Mouse (Mus musculus) MEL (cell line): ENCODE results near the gene Sim2. TPM values are rescaled to one million over a fixed set of nuclear protein-coding genes. Genes with fewer than 3 reads are reported as not detected.

Experiments used
- DNase-seq: peaks from one replicate; pipeline ENCODE4 v3.0.0; 2011; ENCODE audit warnings: low read depth, low spot score
- H3K27ac ChIP-seq: 2 replicates; pipeline ENCODE4 v1.5.1; 2012; ENCODE audit warnings: low read depth, mild to moderate bottlenecking, control low read depth, low read length, moderate library complexity; ENCODE audit not compliant: control insufficient read depth
- H3K27me3 ChIP-seq, 2 experiments: fragments of 150-350 bp in 1 of 2; sonication (generic) in 1 of 2; 2 replicates each; pipeline ENCODE4 v1.6.1; 2012; ENCODE audit warnings: low read length in 2 of 2, mild to moderate bottlenecking in 2 of 2, improper control_type of control experiment in 1 of 2, moderate library complexity in 1 of 2; ENCODE audit not compliant: insufficient read depth in 2 of 2, control insufficient read depth in 1 of 2
- H3K36me3 ChIP-seq, 2 experiments: 2 replicates each; pipeline ENCODE4 v1.6.1; 2012 to 2014; ENCODE audit warnings: low read length in 2 of 2, improper control_type of control experiment in 1 of 2, inconsistent platforms in 1 of 2, mild to moderate bottlenecking in 1 of 2; ENCODE audit not compliant: insufficient read depth in 2 of 2, control insufficient read depth in 1 of 2
- H3K4me1 ChIP-seq, 2 experiments: fragments of 150-350 bp in 1 of 2; sonication (generic) in 1 of 2; 2 replicates each; pipeline ENCODE4 v1.6.1; 2012; ENCODE audit warnings: low read length in 2 of 2, improper control_type of control experiment in 1 of 2, mild to moderate bottlenecking in 1 of 2; ENCODE audit not compliant: insufficient read depth in 2 of 2, control insufficient read depth in 1 of 2
- H3K4me3 ChIP-seq, 2 experiments: fragments of 150-350 bp in 1 of 2; sonication (generic) in 1 of 2; 2 replicates each; pipeline ENCODE4 v1.5.1; 2012; ENCODE audit warnings: low read depth in 2 of 2, low read length in 2 of 2, mild to moderate bottlenecking in 2 of 2, moderate library complexity in 2 of 2, control low read depth in 1 of 2, improper control_type of control experiment in 1 of 2; ENCODE audit not compliant: control insufficient read depth in 1 of 2, insufficient read depth in 1 of 2
- H3K79me2 ChIP-seq: 2 replicates; pipeline ENCODE4 v1.6.1; 2012; ENCODE audit warnings: mild to moderate bottlenecking, low read length, moderate library complexity; ENCODE audit not compliant: control insufficient read depth, poor library complexity, insufficient read depth
- H3K9ac ChIP-seq: 2 replicates; pipeline ENCODE4 v1.6.1; 2012; ENCODE audit warnings: low read depth, mild to moderate bottlenecking, control low read depth, low read length, moderate library complexity; ENCODE audit not compliant: control insufficient read depth, poor library complexity, severe bottlenecking
- H3K9me3 ChIP-seq: fragments of 150-350 bp; sonication (generic); replicated peaks from 2 replicates; pipeline ENCODE4 v1.6.1; 2012; ENCODE audit warnings: mild to moderate bottlenecking, low read length, improper control_type of control experiment, moderate library complexity; ENCODE audit not compliant: insufficient read depth
- BHLHE40 ChIP-seq: IDR thresholded peaks from 2 replicates; pipeline ENCODE4 v1.6.1; 2012; ENCODE audit warnings: low read depth, mild to moderate bottlenecking, inconsistent platforms, low read length, improper control_type of control experiment, borderline replicate concordance
- CHD1 ChIP-seq: IDR thresholded peaks from 2 replicates; pipeline ENCODE4 v1.6.1; 2012; ENCODE audit warnings: low read depth, mild to moderate bottlenecking, inconsistent platforms, low read length, improper control_type of control experiment
- CHD2 ChIP-seq: IDR thresholded peaks from 2 replicates; pipeline ENCODE4 v1.6.1; 2011; ENCODE audit warnings: low read length, improper control_type of control experiment
- CTCF ChIP-seq, 3 experiments: IDR thresholded peaks in 2 of 3; conservative IDR thresholded peaks in 1 of 3; 2 replicates each; pipeline ENCODE4 v1.5.1; 2011 to 2012; ENCODE audit warnings: low read length in 3 of 3, low read depth in 2 of 3, mild to moderate bottlenecking in 2 of 3, improper control_type of control experiment in 1 of 3, inconsistent platforms in 1 of 3, mixed read lengths in 1 of 3, moderate library complexity in 1 of 3; ENCODE audit not compliant: control insufficient read depth in 1 of 3, insufficient read depth in 1 of 3, poor library complexity in 1 of 3, severe bottlenecking in 1 of 3
- E2F4 ChIP-seq: IDR thresholded peaks from 2 replicates; pipeline ENCODE4 v1.6.1; 2011; ENCODE audit warnings: low read depth, low read length, improper control_type of control experiment, borderline replicate concordance
- ELF1 ChIP-seq: IDR thresholded peaks from 2 replicates; pipeline ENCODE4 v1.6.1; 2014; ENCODE audit warnings: low read depth, mild to moderate bottlenecking, inconsistent platforms, low read length, improper control_type of control experiment, moderate library complexity
- EP300 ChIP-seq, 2 experiments: IDR thresholded peaks; 2 replicates each; pipeline ENCODE4 v1.6.1; 2011; ENCODE audit warnings: improper control_type of control experiment in 2 of 2, low read length in 2 of 2, low read depth in 1 of 2, mild to moderate bottlenecking in 1 of 2
- KAT2A ChIP-seq: conservative IDR thresholded peaks from 2 replicates; pipeline ENCODE4 v1.6.1; 2012; ENCODE audit warnings: low read depth, low read length, improper control_type of control experiment, inconsistent platforms
- MAX ChIP-seq: IDR thresholded peaks from 2 replicates; pipeline ENCODE4 v1.6.1; 2011; ENCODE audit warnings: low read length, improper control_type of control experiment
- MAZ ChIP-seq: IDR thresholded peaks from 2 replicates; pipeline ENCODE4 v1.6.1; 2012; ENCODE audit warnings: low read depth, mild to moderate bottlenecking, inconsistent platforms, low read length, improper control_type of control experiment
- MEF2A ChIP-seq: IDR thresholded peaks from 2 replicates; pipeline ENCODE4 v1.6.1; 2014; ENCODE audit warnings: low read depth, mild to moderate bottlenecking, inconsistent platforms, low read length, improper control_type of control experiment; ENCODE audit not compliant: poor library complexity, insufficient replicate concordance, severe bottlenecking; ENCODE audit errors: extremely low read depth
- MXI1 ChIP-seq: IDR thresholded peaks from 2 replicates; pipeline ENCODE4 v1.6.1; 2011; ENCODE audit warnings: mild to moderate bottlenecking, low read depth, low read length, improper control_type of control experiment
- MYB ChIP-seq: IDR thresholded peaks from 2 replicates; pipeline ENCODE4 v1.6.1; 2011; ENCODE audit warnings: mild to moderate bottlenecking, low read depth, low read length, improper control_type of control experiment
- MYC ChIP-seq: IDR thresholded peaks from 2 replicates; pipeline ENCODE4 v1.6.1; 2011; ENCODE audit warnings: low read depth, mild to moderate bottlenecking, low read length, improper control_type of control experiment, moderate library complexity
- NRF1 ChIP-seq: IDR thresholded peaks from 2 replicates; pipeline ENCODE4 v1.6.1; 2014; ENCODE audit warnings: low read depth, mild to moderate bottlenecking, inconsistent platforms, low read length, improper control_type of control experiment, moderate library complexity; ENCODE audit not compliant: poor library complexity, insufficient read depth, severe bottlenecking
- POLR2A ChIP-seq, 2 experiments: IDR thresholded peaks; 2 replicates each; pipeline ENCODE4 v1.6.1; 2011 to 2012; ENCODE audit warnings: low read length in 2 of 2, mild to moderate bottlenecking in 2 of 2, control low read depth in 1 of 2, improper control_type of control experiment in 1 of 2, low read depth in 1 of 2, moderate library complexity in 1 of 2; ENCODE audit not compliant: control insufficient read depth in 1 of 2, insufficient read depth in 1 of 2, poor library complexity in 1 of 2
- POLR2AphosphoS2 ChIP-seq: IDR thresholded peaks from 2 replicates; pipeline ENCODE4 v1.6.1; 2011; ENCODE audit warnings: low read length, improper control_type of control experiment
- RCOR1 ChIP-seq: IDR thresholded peaks from 2 replicates; pipeline ENCODE4 v1.6.1; 2012; ENCODE audit warnings: low read depth, mild to moderate bottlenecking, inconsistent platforms, low read length, improper control_type of control experiment
- SIN3A ChIP-seq: IDR thresholded peaks from 2 replicates; pipeline ENCODE4 v1.6.1; 2012; ENCODE audit warnings: low read length, improper control_type of control experiment, inconsistent platforms
- TAL1 ChIP-seq: IDR thresholded peaks from 2 replicates; pipeline ENCODE4 v1.6.1; 2012; ENCODE audit warnings: mild to moderate bottlenecking, inconsistent platforms, low read length, moderate library complexity, mixed read lengths
- UBTF ChIP-seq: IDR thresholded peaks from 2 replicates; pipeline ENCODE4 v1.6.1; 2012; ENCODE audit warnings: low read depth, mild to moderate bottlenecking, inconsistent platforms, low read length, improper control_type of control experiment, moderate library complexity, borderline replicate concordance; ENCODE audit not compliant: insufficient read depth
- ZC3H11A ChIP-seq: IDR thresholded peaks from 2 replicates; pipeline ENCODE4 v1.6.1; 2012; ENCODE audit warnings: low read depth, mild to moderate bottlenecking, inconsistent platforms, low read length, improper control_type of control experiment
- ZMIZ1 ChIP-seq: IDR thresholded peaks from 2 replicates; pipeline ENCODE4 v1.6.1; 2012; ENCODE audit warnings: low read depth, mild to moderate bottlenecking, inconsistent platforms, low read length, improper control_type of control experiment, moderate library complexity
- ZNF384 ChIP-seq: IDR thresholded peaks from 2 replicates; pipeline ENCODE4 v1.6.1; 2012; ENCODE audit warnings: low read depth, mild to moderate bottlenecking, inconsistent platforms, low read length, improper control_type of control experiment
- polyA plus RNA-seq, 2 experiments: library from polyadenylated mRNA; stranded (reverse) in 1 of 2; unstranded in 1 of 2; fragments of >175 nt in 1 of 2; fragments of >200 nt in 1 of 2; gene quantifications; 2 replicates each; pipeline versions ENCODE4 v1.2.1 to v1.2.4; 2012; ENCODE audit warnings: low replicate concordance in 2 of 2, low read depth in 1 of 2; ENCODE audit not compliant: insufficient read length in 2 of 2, insufficient read depth in 1 of 2, missing spikeins in 1 of 2
- total RNA-seq: library from RNA; depleted of rRNA; stranded (reverse); fragments of 300-350 nt; gene quantifications from 2 replicates; pipeline ENCODE4 v1.2.3, GENCODE M21; 2012

Sim2 gene
- total and polyA plus RNA-seq, 3 experiments = not detected

- no peaks in the 10 kb centered on the region for H3K27me3 ChIP-seq
- no peaks in the 10 kb centered on the region for H3K36me3 ChIP-seq
- H3K27ac ChIP-seq = no peak overlapping the region
- H3K4me3 ChIP-seq = no peak overlapping the region
- H3K9ac ChIP-seq = no peak overlapping the region
- no peak for DNase-seq
- H3K79me2 ChIP-seq = no peaks in the 10 kb centered on the region
- no peaks in the 10 kb centered on the region for H3K4me1 ChIP-seq
- H3K9me3 ChIP-seq = no peaks in the 10 kb centered on the region
- TF ChIP-seq NRF1 (no peak), MYB (no peak), MAX (no peak), TAL1 (no peak), POLR2AphosphoS2 (no peak), CHD2 (no peak), SIN3A (no peak), ZMIZ1 (no peak), ELF1 (no peak), UBTF (no peak), KAT2A (no peak), MEF2A (no peak), ZC3H11A (no peak), MAZ (no peak), CHD1 (no peak)
These were observed 8.6 kb downstream of the Sim2 start for GRCm38 (mm10) chr16:94093151-94093863.

- no peak for DNase-seq
- Histone ChIP-seq H3K27me3 (no peaks in the 10 kb centered on the region), H3K4me3 (no peak overlapping the region), H3K27ac (no peak overlapping the region), H3K9me3 (no peaks in the 10 kb centered on the region), H3K9ac (no peak overlapping the region), H3K36me3 (no peaks in the 10 kb centered on the region)
- TF ChIP-seq MAX = no peak
- TF ChIP-seq TAL1 = no peak
- TF ChIP-seq RCOR1 = no peak
- no peak for TF ChIP-seq MXI1
- TF ChIP-seq E2F4 = no peak
- no peak for TF ChIP-seq ELF1
- no peak for TF ChIP-seq ZNF384
- TF ChIP-seq POLR2A (IDR thresholded peaks at IDR 0.05; ENCODE audit: control insufficient read depth in 1 of 2, insufficient read depth in 1 of 2, low read depth in 1 of 2, low read length in 2 of 2, poor library complexity in 1 of 2) = no peak
- TF ChIP-seq CTCF (IDR thresholded peaks at IDR 0.05 in 2 of 3, conservative IDR thresholded peaks at IDR 0.05 in 1 of 3; ENCODE audit: control insufficient read depth in 1 of 3, insufficient read depth in 1 of 3, low read depth in 2 of 3, low read length in 3 of 3, poor library complexity in 1 of 3, severe bottlenecking in 1 of 3) = no peak
- TF ChIP-seq MYC = no peak
- no peak for TF ChIP-seq EP300 (IDR thresholded peaks at IDR 0.05; ENCODE audit: low read depth in 1 of 2, low read length in 2 of 2)
- TF ChIP-seq KAT2A = no peak
- no peak for TF ChIP-seq BHLHE40
- TF ChIP-seq, all 39 proteins: peak for 0
- no peaks in the 10 kb centered on the region for H3K79me2 ChIP-seq
- H3K4me1 ChIP-seq = no peaks in the 10 kb centered on the region
These were observed 9.7 kb downstream of the Sim2 start for GRCm38 (mm10) chr16:94094251-94095108.
